Mouse (Mus musculus): ENCODE measurements around the gene Btk. TPM values are rescaled to one million over a fixed set of nuclear protein-coding genes. Genes with fewer than 3 reads are reported as not detected.

The Btk gene
- polyA plus RNA-seq, 2 experiments = 10.9 to 16.3 TPM

GRCm38 (mm10) chrX:134523772-134524171 is 59.6 kb downstream of the Btk start:
- peaks cover 0 to 10% of the 10 kb centered on the region in 2 experiments; a peak in 1 of 4 replicates for H3K4me1 ChIP-seq (replicated peaks; ENCODE audit: control insufficient read depth in 2 of 2, insufficient read depth in 2 of 2, low read length in 1 of 2)
- H3K9me3 ChIP-seq (ENCODE audit: control insufficient read depth, low read length) = no peaks in the 10 kb centered on the region
- no peaks in the 10 kb centered on the region for H3K36me3 ChIP-seq (replicated peaks; ENCODE audit: control insufficient read depth, insufficient read depth, low read depth)
- DNase-seq (ENCODE audit: low read depth in 3 of 3, low spot score in 3 of 3) = no peak
- no peak for ATAC-seq (ENCODE audit: insufficient read depth)
- 29% methylated on average over 4 of the region's 4 CpGs for WGBS (ENCODE audit: insufficient replicate concordance)
- no peak overlapping the region for H3K27ac ChIP-seq
- no peak overlapping the region for H3K9ac ChIP-seq (replicated peaks)
- no peak for TF ChIP-seq CTCF (IDR thresholded peaks at IDR 0.05; ENCODE audit: low read depth)
- peak; percentile 18; the same call in 1 of the 2 replicates for TF ChIP-seq EP300 (IDR thresholded peaks at IDR 0.05; ENCODE audit: low read depth)
- H3K27me3 ChIP-seq (ENCODE audit: control insufficient read depth, insufficient read depth, low read length) = no peaks in the 10 kb centered on the region
- H3K4me3 ChIP-seq (ENCODE audit: insufficient read depth in 1 of 2, low read depth in 2 of 2, low read length in 2 of 2) = no peak overlapping the region
- H3K4me2 ChIP-seq (ENCODE audit: low read depth) = no peak overlapping the region

- Histone ChIP-seq H3K9me3 (ENCODE audit: control insufficient read depth, low read length) (no peaks in the 10 kb centered on the region), H3K4me2 (ENCODE audit: low read depth) (no peak overlapping the region), H3K9ac (replicated peaks) (no peak overlapping the region), H3K27ac (no peak overlapping the region), H3K27me3 (ENCODE audit: control insufficient read depth, insufficient read depth, low read length) (no peaks in the 10 kb centered on the region), H3K4me1 (replicated peaks; ENCODE audit: control insufficient read depth in 2 of 2, insufficient read depth in 2 of 2, low read length in 1 of 2) (no peaks in the 10 kb centered on the region), H3K36me3 (replicated peaks; ENCODE audit: control insufficient read depth, insufficient read depth, low read depth) (no peaks in the 10 kb centered on the region), H3K4me3 (ENCODE audit: insufficient read depth in 1 of 2, low read depth in 2 of 2, low read length in 2 of 2) (no peak overlapping the region)
- TF ChIP-seq CTCF (IDR thresholded peaks at IDR 0.05; ENCODE audit: low read depth) (peak; percentile 61), EP300 (IDR thresholded peaks at IDR 0.05; ENCODE audit: low read depth) (no peak)
- DNase-seq (ENCODE audit: low read depth in 3 of 3, low spot score in 3 of 3) = no peak
- ATAC-seq (ENCODE audit: insufficient read depth) = no peak
- 10% methylated on average over 2 of the region's 2 CpGs for WGBS (ENCODE audit: insufficient replicate concordance)
These were observed 73.9 kb downstream of the Btk start for GRCm38 (mm10) chrX:134509473-134509872.

- Histone ChIP-seq H3K4me3 (ENCODE audit: insufficient read depth in 1 of 2, low read depth in 2 of 2, low read length in 2 of 2) (no peak overlapping the region), H3K27me3 (ENCODE audit: control insufficient read depth, insufficient read depth, low read length) (no peaks in the 10 kb centered on the region), H3K9me3 (ENCODE audit: control insufficient read depth, low read length) (no peaks in the 10 kb centered on the region), H3K4me1 (replicated peaks; ENCODE audit: control insufficient read depth in 2 of 2, insufficient read depth in 2 of 2, low read length in 1 of 2) (no peaks in the 10 kb centered on the region), H3K27ac (no peak overlapping the region), H3K36me3 (replicated peaks; ENCODE audit: control insufficient read depth, insufficient read depth, low read depth) (no peaks in the 10 kb centered on the region), H3K9ac (replicated peaks) (no peak overlapping the region), H3K4me2 (ENCODE audit: low read depth) (no peak overlapping the region)
- TF ChIP-seq CTCF (IDR thresholded peaks at IDR 0.05; ENCODE audit: low read depth) (no peak), EP300 (IDR thresholded peaks at IDR 0.05; ENCODE audit: low read depth) (no peak)
- no peak for ATAC-seq (ENCODE audit: insufficient read depth)
- DNase-seq (ENCODE audit: low read depth in 3 of 3, low spot score in 3 of 3) = no peak
- 56% methylated on average over 6 of the region's 6 CpGs for WGBS (ENCODE audit: insufficient replicate concordance)
These were observed 75.4 kb downstream of the Btk start for GRCm38 (mm10) chrX:134507977-134508376.

- no peak for ATAC-seq (ENCODE audit: insufficient read depth)
- Histone ChIP-seq H3K9ac (replicated peaks) (no peak overlapping the region), H3K36me3 (replicated peaks; ENCODE audit: control insufficient read depth, insufficient read depth, low read depth) (no peaks in the 10 kb centered on the region), H3K4me2 (ENCODE audit: low read depth) (no peak overlapping the region), H3K27me3 (ENCODE audit: control insufficient read depth, insufficient read depth, low read length) (no peaks in the 10 kb centered on the region), H3K4me3 (ENCODE audit: insufficient read depth in 1 of 2, low read depth in 2 of 2, low read length in 2 of 2) (no peak overlapping the region), H3K27ac (no peak overlapping the region), H3K9me3 (ENCODE audit: control insufficient read depth, low read length) (no peaks in the 10 kb centered on the region), H3K4me1 (replicated peaks; ENCODE audit: control insufficient read depth in 2 of 2, insufficient read depth in 2 of 2, low read length in 1 of 2) (no peaks in the 10 kb centered on the region)
- no peak for DNase-seq (ENCODE audit: low read depth in 3 of 3, low spot score in 3 of 3)
- 65% methylated on average over 8 of the region's 8 CpGs for WGBS (ENCODE audit: insufficient replicate concordance)
- no peak for TF ChIP-seq EP300 (IDR thresholded peaks at IDR 0.05; ENCODE audit: low read depth)
- no peak for TF ChIP-seq CTCF (IDR thresholded peaks at IDR 0.05; ENCODE audit: low read depth)
These were observed 82.7 kb downstream of the Btk start for GRCm38 (mm10) chrX:134500651-134501050.

Other genes starting within 250 kb of the Btk start
- gene Drp2, start 179.0 kb downstream of the Btk start, polyA plus RNA-seq (2012; rRNA removed) = 0.42 and 0.54 TPM in 2 replicates
- 0.05 and 0.08 TPM in 2 replicates for gene Drp2, start 179.0 kb downstream of the Btk start, polyA plus RNA-seq (2014; fragmentation: Nextera tagmentation; extraction: Ambion mirVana)
- not detected in 2 replicates for gene Taf7l, start 107.1 kb downstream of the Btk start, polyA plus RNA-seq (2012; rRNA removed)
- gene Taf7l, start 107.1 kb downstream of the Btk start, polyA plus RNA-seq (2014; fragmentation: Nextera tagmentation; extraction: Ambion mirVana) = not detected in 2 replicates
- gene Timm8a1, start 41.7 kb downstream of the Btk start, polyA plus RNA-seq (2012; rRNA removed) = 10.1 and 18.7 TPM in 2 replicates
- gene Timm8a1, start 41.7 kb downstream of the Btk start, polyA plus RNA-seq (2014; fragmentation: Nextera tagmentation; extraction: Ambion mirVana) = 92.5 and 92.8 TPM in 2 replicates
- gene Rpl36a, start 2.1 kb upstream of the Btk start, polyA plus RNA-seq (2012; rRNA removed) = 600 and 1,190 TPM in 2 replicates
- gene Rpl36a, start 2.1 kb upstream of the Btk start, polyA plus RNA-seq (2014; fragmentation: Nextera tagmentation; extraction: Ambion mirVana) = 428 and 436 TPM in 2 replicates
- gene Gla, start 17.6 kb upstream of the Btk start, polyA plus RNA-seq (2012; rRNA removed) = 1.5 and 1.7 TPM in 2 replicates
- gene Gla, start 17.6 kb upstream of the Btk start, polyA plus RNA-seq (2014; fragmentation: Nextera tagmentation; extraction: Ambion mirVana) = 3.9 TPM in 2 replicates
- 28.6 and 47.4 TPM in 2 replicates for gene Hnrnph2, start 17.6 kb upstream of the Btk start, polyA plus RNA-seq (2012; rRNA removed)
- gene Hnrnph2, start 17.6 kb upstream of the Btk start, polyA plus RNA-seq (2014; fragmentation: Nextera tagmentation; extraction: Ambion mirVana) = 53.7 and 60.1 TPM in 2 replicates
- gene Armcx4, start 102.9 kb upstream of the Btk start, polyA plus RNA-seq (2012; rRNA removed) = 0.80 and 1.3 TPM in 2 replicates
- 0.23 and 0.36 TPM in 2 replicates for gene Armcx4, start 102.9 kb upstream of the Btk start, polyA plus RNA-seq (2014; fragmentation: Nextera tagmentation; extraction: Ambion mirVana)
- gene Armcx1, start 134.4 kb upstream of the Btk start, polyA plus RNA-seq (2012; rRNA removed) = 2.0 and 4.3 TPM in 2 replicates
- gene Armcx1, start 134.4 kb upstream of the Btk start, polyA plus RNA-seq (2014; fragmentation: Nextera tagmentation; extraction: Ambion mirVana) = 4.4 and 4.7 TPM in 2 replicates
- 3.2 and 5.0 TPM in 2 replicates for gene Armcx6, start 167.8 kb upstream of the Btk start, polyA plus RNA-seq (2012; rRNA removed)
- 3.7 and 3.9 TPM in 2 replicates for gene Armcx6, start 167.8 kb upstream of the Btk start, polyA plus RNA-seq (2014; fragmentation: Nextera tagmentation; extraction: Ambion mirVana)
- 4.7 and 9.0 TPM in 2 replicates for gene Armcx3, start 173.0 kb upstream of the Btk start, polyA plus RNA-seq (2012; rRNA removed)
- gene Armcx3, start 173.0 kb upstream of the Btk start, polyA plus RNA-seq (2014; fragmentation: Nextera tagmentation; extraction: Ambion mirVana) = 14.4 and 16.1 TPM in 2 replicates
- 6.1 and 7.4 TPM in 2 replicates for gene Armcx2, start 225.7 kb upstream of the Btk start, polyA plus RNA-seq (2012; rRNA removed)
- gene Armcx2, start 225.7 kb upstream of the Btk start, polyA plus RNA-seq (2014; fragmentation: Nextera tagmentation; extraction: Ambion mirVana) = 7.2 and 9.9 TPM in 2 replicates

Data from liver, embryonic 14.5 days (tissue).